Mouse (Mus musculus): ENCODE measurements around the gene Asb8.

Gene Asb8

GRCm38 (mm10) chr15:98165525-98165924 is at the start of gene Asb8:
Gene Asb8, minus strand, starts transcription at chr15:98165625.
- no peak for DNase-seq (ENCODE audit: low spot score)

GRCm38 (mm10) chr15:98214130-98214529 is 48.7 kb upstream of the Asb8 start:
- DNase-seq (ENCODE audit: low spot score) = no peak

DNA sequence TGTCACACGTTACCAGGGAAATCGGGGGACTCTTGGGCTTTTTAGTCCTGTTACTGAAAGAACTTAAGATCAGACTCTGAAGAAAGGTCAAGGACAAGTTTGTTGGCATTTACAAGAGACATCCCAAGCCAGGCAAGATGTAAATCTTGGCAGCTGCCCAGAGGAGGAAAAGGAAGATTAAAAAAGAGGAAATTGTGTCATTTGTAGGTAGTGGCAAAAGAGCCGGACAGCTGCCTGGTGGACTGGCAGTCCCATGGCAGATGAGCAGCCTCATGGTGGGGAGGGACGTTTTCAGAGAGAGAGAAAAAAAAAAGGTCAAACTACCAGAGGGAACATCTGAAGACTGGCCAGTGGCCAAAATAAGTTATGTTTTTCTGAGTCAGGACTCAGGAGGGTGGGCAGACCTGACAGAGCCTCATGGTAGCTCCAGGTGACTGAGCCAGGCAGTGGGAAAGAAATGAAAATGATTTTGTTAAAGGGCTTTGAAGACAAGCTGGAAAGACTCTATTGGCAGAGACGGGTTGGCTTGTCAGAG is 48.0 kb upstream of the Asb8 start:
- no peak for DNase-seq (ENCODE audit: low spot score)

- no peak for DNase-seq (ENCODE audit: low spot score)
Observed at GRCm38 (mm10) chr15:98209676-98210075, 44.3 kb upstream of the Asb8 start.

GRCm38 (mm10) chr15:98195442-98195841 is 30.0 kb upstream of the Asb8 start, which contains the start of gene Olfr288:
Gene Olfr288, minus strand, starts transcription at chr15:98195542.
- no peak for DNase-seq (ENCODE audit: low spot score)

DNA sequence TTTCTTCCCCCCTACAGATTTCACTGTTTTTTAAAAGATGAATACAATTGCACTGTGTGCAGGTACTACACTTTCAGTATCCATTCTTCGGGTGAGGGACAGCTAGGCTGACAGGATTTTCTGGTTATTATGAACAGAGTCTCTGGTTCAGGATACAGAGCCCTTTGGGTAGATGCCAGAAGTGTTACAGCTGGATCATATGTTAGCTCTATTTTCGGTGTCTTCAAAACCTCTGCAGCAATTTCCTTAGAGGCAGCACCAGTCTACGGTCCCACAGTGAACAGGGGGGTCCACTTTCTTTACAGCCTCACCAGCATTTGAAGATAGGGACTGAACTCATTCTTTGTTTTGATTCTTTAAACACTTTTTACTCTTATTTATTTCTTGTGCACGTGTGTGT is 19.0 kb upstream of the Asb8 start:
- no peak for DNase-seq (ENCODE audit: low spot score)

DNA sequence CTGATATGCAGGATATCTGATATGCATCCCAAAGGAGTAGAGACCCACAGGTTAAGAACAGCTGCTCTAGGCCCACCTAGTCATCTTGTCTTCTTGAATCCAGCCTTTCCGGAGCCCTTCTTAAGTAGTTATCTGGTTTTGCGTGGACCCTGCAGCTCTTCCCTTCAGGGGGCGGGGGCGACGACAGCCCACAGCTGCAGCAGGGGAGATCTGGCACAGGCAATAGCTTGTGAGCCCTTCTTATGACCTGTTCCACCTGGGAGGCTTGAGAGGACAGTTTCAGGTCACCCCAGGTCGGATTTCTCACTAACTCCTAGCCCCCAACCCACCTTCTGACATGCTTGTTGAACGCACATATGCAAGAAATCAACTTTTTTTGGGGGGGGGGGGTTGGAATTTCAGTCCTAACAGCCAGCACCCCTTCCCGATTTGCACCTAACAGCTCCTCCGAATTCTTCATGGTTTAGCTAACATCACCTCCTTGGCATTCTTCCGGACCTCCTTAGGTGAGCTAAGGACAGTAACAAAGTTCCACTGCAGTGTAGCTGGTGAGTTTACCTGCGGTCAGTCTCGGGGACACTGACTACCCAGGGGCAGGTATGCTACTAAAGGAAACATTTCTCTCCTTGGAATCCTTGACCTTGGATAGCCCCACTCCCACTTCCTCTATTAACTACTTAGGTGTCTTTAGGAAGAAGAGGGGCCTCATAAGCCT is 16.6 kb upstream of the Asb8 start:
- no peak for DNase-seq (ENCODE audit: low spot score)

- peak; percentile 96 for DNase-seq (ENCODE audit: low spot score)
Observed at GRCm38 (mm10) chr15:98181132-98181711, 15.8 kb upstream of the Asb8 start.

DNA sequence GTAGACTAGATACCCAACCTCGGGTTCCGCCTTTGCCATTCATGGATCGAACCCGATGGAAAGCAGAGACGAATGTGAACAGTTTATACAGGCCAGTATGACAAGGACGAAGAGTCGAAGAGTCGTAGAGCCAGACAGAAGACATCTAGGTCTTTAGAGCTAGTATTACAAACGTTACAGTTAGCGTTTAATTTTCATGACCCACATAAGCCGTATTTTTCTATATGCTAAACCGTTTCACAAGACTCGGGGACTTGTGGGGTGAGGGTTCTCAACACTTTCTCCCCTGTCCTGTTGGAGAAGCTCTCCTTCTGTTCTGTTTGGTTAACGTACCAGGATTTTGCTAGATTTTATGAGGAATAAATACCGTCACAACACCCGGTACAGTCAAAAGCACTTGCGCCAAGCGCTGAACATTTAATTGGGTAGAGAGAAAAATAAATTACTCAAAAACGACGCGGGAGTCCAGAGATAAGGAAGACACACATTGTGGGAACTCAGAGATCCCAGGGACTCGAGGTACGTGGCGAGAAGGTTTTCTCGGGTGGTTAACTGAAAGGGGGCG is 15.2 kb upstream of the Asb8 start:
- no peak for DNase-seq (ENCODE audit: low spot score)

- DNase-seq (ENCODE audit: low spot score) = no peak
Observed at GRCm38 (mm10) chr15:98177320-98177719, 11.9 kb upstream of the Asb8 start.

GRCm38 (mm10) chr15:98173821-98174220 is 8.4 kb upstream of the Asb8 start:
- DNase-seq (ENCODE audit: low spot score) = peak; percentile 78

DNA sequence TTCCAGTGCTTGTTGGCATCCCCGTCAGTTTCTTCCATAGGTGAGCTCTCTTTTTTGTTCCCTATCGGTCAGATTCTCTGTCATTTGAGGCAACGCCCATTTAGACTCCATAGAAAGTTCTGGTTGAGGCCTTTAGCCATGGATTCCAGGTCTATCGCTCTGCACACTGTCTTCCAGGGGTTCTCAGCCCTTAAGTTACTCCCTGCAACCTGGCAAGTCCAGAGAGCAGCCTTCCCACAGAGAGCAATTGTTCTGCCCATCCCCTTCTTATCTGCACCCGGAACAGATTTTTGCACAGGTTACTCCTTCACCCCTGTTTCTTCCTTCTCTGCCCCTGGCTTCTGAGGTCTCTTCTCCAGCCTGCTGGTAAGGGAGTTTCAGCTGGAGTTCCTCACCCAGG is 6.7 kb upstream of the Asb8 start:
- DNase-seq (ENCODE audit: low spot score) = no peak

GRCm38 (mm10) chr15:98170917-98171316 is 5.5 kb upstream of the Asb8 start:
- no peak for DNase-seq (ENCODE audit: low spot score)

GRCm38 (mm10) chr15:98170365-98170764 is 4.9 kb upstream of the Asb8 start:
- no peak for DNase-seq (ENCODE audit: low spot score)

DNA sequence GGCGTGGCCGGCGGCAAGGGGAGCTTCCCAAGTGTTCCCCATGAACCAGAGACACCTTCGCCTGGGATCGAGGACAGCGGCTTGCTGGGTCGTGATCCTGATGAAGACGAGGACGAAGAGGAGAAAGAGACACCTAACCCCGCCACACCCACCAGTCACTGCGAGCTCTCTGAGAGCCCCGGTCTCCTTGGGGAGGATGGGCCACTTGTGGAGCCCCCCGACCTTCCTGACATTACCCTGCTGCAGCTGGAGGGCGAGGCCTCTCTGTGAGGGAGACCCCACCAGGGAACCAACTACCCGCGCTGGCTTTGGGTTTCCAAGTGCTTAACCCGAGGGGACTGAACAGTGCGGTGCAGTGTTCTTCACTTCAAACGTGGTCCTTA is 3.2 kb upstream of the Asb8 start:
- DNase-seq (ENCODE audit: low spot score) = no peak

DNA sequence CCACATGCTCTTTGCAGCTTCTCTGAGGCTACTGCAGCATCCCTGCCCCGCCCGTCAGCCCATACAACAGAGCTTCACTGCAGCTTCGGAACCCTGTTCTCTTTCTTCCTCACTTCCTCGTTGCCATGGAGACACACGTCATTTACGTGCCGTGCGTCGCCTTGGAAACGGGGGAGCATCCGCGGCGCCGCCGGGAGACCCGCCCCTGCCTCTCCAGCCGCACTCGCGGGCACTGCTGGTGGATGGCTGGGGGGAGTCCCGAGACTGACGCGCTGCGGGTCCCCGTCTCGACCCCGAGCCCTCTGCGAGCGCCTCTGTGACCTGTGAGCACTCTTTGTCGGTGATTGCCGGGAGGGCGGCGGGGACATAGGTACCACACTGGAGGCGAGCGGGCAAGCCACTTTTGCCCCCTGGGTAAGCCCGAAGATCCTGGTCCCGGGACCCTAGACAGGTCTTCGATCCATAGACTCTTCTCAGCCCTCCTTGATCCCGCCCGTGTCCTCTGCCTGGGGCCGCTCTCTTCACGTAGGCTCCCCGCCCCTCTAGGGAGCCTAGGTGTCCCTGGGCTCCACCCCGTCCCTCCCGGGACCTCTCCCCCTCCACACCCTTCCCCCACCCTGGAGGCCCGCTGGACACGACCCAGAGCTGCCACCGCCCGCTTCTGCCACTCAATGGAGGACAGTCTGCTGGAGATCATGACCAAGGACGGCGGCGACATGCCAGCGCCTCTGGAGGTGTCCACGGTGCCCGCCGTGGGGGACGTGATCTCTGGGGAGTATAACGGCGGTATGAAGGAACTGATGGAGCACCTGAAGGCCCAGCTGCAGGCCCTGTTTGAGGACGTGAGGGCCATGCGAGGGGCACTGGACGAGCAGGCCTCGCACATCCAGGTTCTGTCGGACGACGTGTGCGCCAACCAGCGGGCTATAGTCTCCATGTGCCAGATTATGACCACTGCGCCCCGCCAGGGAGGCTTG is 2.5 kb upstream of the Asb8 start:
- DNase-seq (ENCODE audit: low spot score) = peak; percentile 98

GRCm38 (mm10) chr15:98166963-98167644 is 1.7 kb upstream of the Asb8 start, which contains the start of gene Ccdc184:
Gene Ccdc184, plus strand, starts transcription at chr15:98167158.
- peak; percentile 45 for DNase-seq (ENCODE audit: low spot score)

DNA sequence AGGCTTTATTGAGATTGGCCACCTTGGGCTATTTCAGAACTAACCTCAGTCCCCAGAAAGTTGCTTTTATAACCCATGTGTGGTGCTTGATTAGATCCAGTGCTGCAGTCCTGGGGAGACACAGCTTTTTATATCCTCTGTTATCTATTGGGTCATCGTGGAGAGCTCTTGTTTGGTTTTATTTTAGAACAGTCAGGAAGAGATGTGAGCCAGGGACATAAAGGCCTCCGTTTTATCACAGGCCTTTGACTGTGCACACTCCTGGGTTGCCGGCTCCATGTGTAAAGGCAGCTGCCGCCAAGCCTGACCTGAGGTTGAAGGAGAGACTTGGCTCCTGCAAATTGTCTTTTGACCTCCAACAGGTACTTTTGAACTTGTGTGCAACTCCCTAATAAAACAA is 2.9 kb downstream of the Asb8 start:
- DNase-seq (ENCODE audit: low spot score) = no peak

DNA sequence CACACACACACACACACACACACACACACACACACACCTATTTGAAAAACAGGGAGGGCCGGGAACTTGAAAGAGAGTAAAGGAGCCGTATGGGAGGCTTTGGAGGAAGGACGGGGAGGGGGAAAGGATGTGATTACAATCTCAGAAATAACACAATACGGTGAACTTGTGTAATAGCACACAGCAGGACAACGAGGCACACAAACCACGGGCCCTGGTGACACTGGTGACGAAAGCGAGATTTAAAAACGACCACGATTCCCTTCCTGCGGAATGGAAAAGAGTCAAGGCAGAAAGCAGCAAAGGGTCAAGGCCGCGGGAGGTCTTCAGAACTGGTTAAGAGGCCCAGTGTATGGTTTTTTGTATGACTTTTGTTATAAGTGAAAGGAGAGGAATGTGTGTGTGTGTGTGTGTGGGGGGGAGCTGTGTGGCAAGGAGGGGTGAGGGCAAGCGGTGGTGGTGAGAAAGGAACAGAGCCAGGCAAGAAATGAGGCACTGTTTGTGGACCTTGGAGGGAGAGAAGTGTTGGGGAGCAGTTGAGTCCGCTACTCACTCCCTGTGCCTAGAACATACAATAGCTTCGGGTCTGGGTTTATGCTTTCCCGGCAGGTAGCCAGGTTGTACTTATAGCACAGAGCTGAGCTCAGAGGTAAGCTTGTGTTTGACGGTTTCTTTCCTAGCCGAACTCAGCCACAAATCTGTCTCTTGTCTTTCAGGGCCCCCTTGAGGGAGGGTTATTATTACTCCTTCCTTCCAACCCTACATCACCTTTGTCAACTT is 4.2 kb downstream of the Asb8 start:
- DNase-seq (ENCODE audit: low spot score) = no peak

GRCm38 (mm10) chr15:98157253-98157652 is 8.2 kb downstream of the Asb8 start:
- no peak for DNase-seq (ENCODE audit: low spot score)

DNA sequence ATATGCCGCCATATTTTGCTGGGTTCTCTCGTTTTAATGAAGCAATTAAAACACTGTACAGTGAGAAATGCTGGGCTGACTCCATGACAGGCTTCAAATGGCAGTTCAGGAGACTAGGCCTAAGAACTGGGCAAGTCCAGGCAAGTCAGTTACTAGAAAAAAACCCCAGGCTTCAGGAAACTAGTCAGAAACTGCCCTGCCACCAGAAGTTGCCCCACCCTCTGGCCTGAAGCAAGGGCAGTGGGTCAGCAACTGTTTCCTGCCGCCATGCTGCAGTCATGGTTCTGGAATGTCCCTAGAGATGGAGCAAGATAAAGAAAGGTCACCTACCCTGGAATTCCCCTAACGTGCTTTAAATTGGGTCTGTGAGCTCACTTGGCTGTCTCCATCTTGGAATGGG is 9.5 kb downstream of the Asb8 start:
- DNase-seq (ENCODE audit: low spot score) = peak; percentile 14

Measured in embryo, embryonic 10 days (tissue).